Mouse (Mus musculus) CH12.LX (cell line): ENCODE data around the gene Arrdc2. TPM values are rescaled to one million over a fixed set of nuclear protein-coding genes. Genes with fewer than 3 reads are reported as not detected.

Experiments used
- DNase-seq: peaks from one replicate; pipeline ENCODE4 v3.0.0-alpha.2; 2013; ENCODE audit errors: extremely low read depth
- H3K27ac ChIP-seq: 2 replicates; pipeline ENCODE4 v1.5.1; 2012; ENCODE audit warnings: low read depth, mild to moderate bottlenecking, control low read depth, moderate library complexity; ENCODE audit not compliant: insufficient read depth
- H3K27me3 ChIP-seq: replicated peaks from 2 replicates; pipeline ENCODE3; 2012; ENCODE audit warnings: inconsistent platforms
- H3K36me3 ChIP-seq, 2 experiments: replicated peaks in 1 of 2; 2 replicates each; pipeline versions ENCODE3 to v1.6.1; 2012; ENCODE audit warnings: inconsistent platforms in 1 of 2, low read length in 1 of 2, mild to moderate bottlenecking in 1 of 2, mixed read lengths in 1 of 2, moderate library complexity in 1 of 2; ENCODE audit not compliant: control insufficient read depth in 1 of 2, insufficient read depth in 1 of 2
- H3K4me1 ChIP-seq, 2 experiments: 2 replicates each; pipeline ENCODE4 v1.6.1; 2012; ENCODE audit warnings: inconsistent platforms in 1 of 2, moderate library complexity in 1 of 2; ENCODE audit not compliant: insufficient read depth in 2 of 2, control insufficient read depth in 1 of 2
- H3K4me2 ChIP-seq: 2 replicates; pipeline ENCODE4 v1.6.1; 2012; ENCODE audit warnings: low read depth, mild to moderate bottlenecking, control low read depth; ENCODE audit not compliant: poor library complexity, insufficient read depth, severe bottlenecking
- H3K4me3 ChIP-seq, 3 experiments: fragments of 150-350 bp in 1 of 3; sonication (generic) in 1 of 3; replicated peaks in 1 of 3; 2 replicates each; pipeline versions ENCODE3 to v1.5.1; 2011 to 2012; ENCODE audit warnings: low read depth in 2 of 3, low read length in 2 of 3, mild to moderate bottlenecking in 2 of 3, moderate library complexity in 2 of 3, control low read depth in 1 of 3, improper control_type of control experiment in 1 of 3, inconsistent platforms in 1 of 3, mixed read lengths in 1 of 3; ENCODE audit not compliant: poor library complexity in 1 of 3
- H3K79me2 ChIP-seq: replicated peaks from 2 replicates; pipeline ENCODE4 v1.6.1; 2012; ENCODE audit warnings: mild to moderate bottlenecking, moderate library complexity; ENCODE audit not compliant: control insufficient read depth, poor library complexity, insufficient read depth, severe bottlenecking; ENCODE audit errors: extremely low read depth
- H3K9ac ChIP-seq: 2 replicates; pipeline ENCODE4 v1.6.1; 2012; ENCODE audit warnings: low read depth, mild to moderate bottlenecking, control low read depth, moderate library complexity; ENCODE audit not compliant: insufficient read depth
- H3K9me3 ChIP-seq: replicated peaks from 2 replicates; pipeline ENCODE3; 2012; ENCODE audit warnings: low read length, inconsistent platforms, mixed read lengths
- BHLHE40 ChIP-seq: IDR thresholded peaks from 2 replicates; pipeline ENCODE4 v1.6.1; 2011; ENCODE audit warnings: mild to moderate bottlenecking, low read depth, low read length, improper control_type of control experiment
- CTCF ChIP-seq, 2 experiments: IDR thresholded peaks in 1 of 2; conservative IDR thresholded peaks in 1 of 2; 2 replicates each; pipeline ENCODE4 v1.5.1; 2011 to 2012; ENCODE audit warnings: low read depth in 2 of 2, low read length in 2 of 2, improper control_type of control experiment in 1 of 2, inconsistent platforms in 1 of 2, mild to moderate bottlenecking in 1 of 2, moderate library complexity in 1 of 2
- E2F4 ChIP-seq: IDR thresholded peaks from 2 replicates; pipeline ENCODE4 v1.6.1; 2011; ENCODE audit warnings: low read depth, low read length, improper control_type of control experiment; ENCODE audit not compliant: insufficient replicate concordance
- ELF1 ChIP-seq: IDR thresholded peaks from 2 replicates; pipeline ENCODE4 v1.6.1; 2014; ENCODE audit warnings: low read depth, mild to moderate bottlenecking, inconsistent platforms, low read length, improper control_type of control experiment
- EP300 ChIP-seq: IDR thresholded peaks from 2 replicates; pipeline ENCODE4 v1.6.1; 2011; ENCODE audit warnings: low read length, improper control_type of control experiment
- GABPA ChIP-seq: IDR thresholded peaks from 2 replicates; pipeline ENCODE4 v1.6.1; 2012; ENCODE audit warnings: low read depth, low read length, improper control_type of control experiment, inconsistent platforms; ENCODE audit not compliant: insufficient replicate concordance
- HCFC1 ChIP-seq: IDR thresholded peaks from 2 replicates; pipeline ENCODE4 v1.6.1; 2012; ENCODE audit warnings: low read depth, mild to moderate bottlenecking, inconsistent platforms, low read length, improper control_type of control experiment
- JUN ChIP-seq: IDR thresholded peaks from 2 replicates; pipeline ENCODE4 v1.6.1; 2011; ENCODE audit warnings: low read depth, mild to moderate bottlenecking, low read length, improper control_type of control experiment, moderate library complexity; ENCODE audit not compliant: insufficient read depth
- JUND ChIP-seq: conservative IDR thresholded peaks from 2 replicates; pipeline ENCODE4 v1.6.1; 2011; ENCODE audit warnings: low read depth, low read length, improper control_type of control experiment
- MAFK ChIP-seq: IDR thresholded peaks from 2 replicates; pipeline ENCODE4 v1.6.1; 2011; ENCODE audit warnings: low read length, improper control_type of control experiment; ENCODE audit not compliant: insufficient replicate concordance
- MAX ChIP-seq: IDR thresholded peaks from 2 replicates; pipeline ENCODE4 v1.6.1; 2011; ENCODE audit warnings: low read length, improper control_type of control experiment
- POLR2AphosphoS2 ChIP-seq: IDR thresholded peaks from 2 replicates; pipeline ENCODE4 v1.6.1; 2011; ENCODE audit warnings: low read depth, low read length, improper control_type of control experiment
- RAD21 ChIP-seq: IDR thresholded peaks from 2 replicates; pipeline ENCODE4 v1.6.1; 2011; ENCODE audit warnings: low read depth, mild to moderate bottlenecking, low read length, improper control_type of control experiment, moderate library complexity
- RCOR1 ChIP-seq: conservative IDR thresholded peaks from 2 replicates; pipeline ENCODE4 v1.6.1; 2012; ENCODE audit warnings: low read depth, mild to moderate bottlenecking, inconsistent platforms, low read length, improper control_type of control experiment
- SMC3 ChIP-seq: IDR thresholded peaks from 2 replicates; pipeline ENCODE4 v1.6.1; 2011; ENCODE audit warnings: low read depth, low read length, improper control_type of control experiment
- TCF12 ChIP-seq: IDR thresholded peaks from 2 replicates; pipeline ENCODE4 v1.6.1; 2014; ENCODE audit warnings: low read depth, mild to moderate bottlenecking, inconsistent platforms, low read length, improper control_type of control experiment
- UBTF ChIP-seq: IDR thresholded peaks from 2 replicates; pipeline ENCODE4 v1.6.1; 2012; ENCODE audit warnings: low read depth, mild to moderate bottlenecking, inconsistent platforms, low read length, improper control_type of control experiment, moderate library complexity
- USF2 ChIP-seq: conservative IDR thresholded peaks from 2 replicates; pipeline ENCODE4 v1.6.1; 2011; ENCODE audit warnings: low read depth, low read length, improper control_type of control experiment
- ZC3H11A ChIP-seq: IDR thresholded peaks from 2 replicates; pipeline ENCODE4 v1.6.1; 2012; ENCODE audit warnings: low read depth, mild to moderate bottlenecking, inconsistent platforms, low read length, improper control_type of control experiment
- ZNF384 ChIP-seq: IDR thresholded peaks from 2 replicates; pipeline ENCODE4 v1.6.1; 2012; ENCODE audit warnings: low read depth, low read length, improper control_type of control experiment, inconsistent platforms
- dilution Hi-C: fragments of 300-500 bp; cut with MboI; formaldehyde crosslinking; loops from 2 replicates; pipeline ENCODE4 v1.14.3; 2020; ENCODE audit warnings: low sequenced_read_pairs; ENCODE audit not compliant: extremely low pct_unique_long_range_greater_than_20kb, extremely low pct_ligation_motif_present
- in situ Hi-C: fragments of 300-500 bp; cut with MboI; formaldehyde crosslinking; loops from 3 replicates; pipeline ENCODE4 v1.14.3; 2019; ENCODE audit warnings: low sequenced_read_pairs, low pct_ligation_motif_present, low pct_unique_long_range_greater_than_20kb, mixed read lengths
- polyA plus RNA-seq: library from polyadenylated mRNA; unstranded; fragments of >175 nt; gene quantifications from 2 replicates; pipeline ENCODE4 v1.2.1, GENCODE M21; 2012; ENCODE audit warnings: low read depth; ENCODE audit not compliant: insufficient read length
- total RNA-seq, 2 experiments: library from RNA; depleted of rRNA; stranded (reverse); fragments of 300-350 nt in 1 of 2; fragments of >200 nt in 1 of 2; gene quantifications; 2 replicates each; pipeline ENCODE4 v1.2.3; 2012 to 2014

Arrdc2 gene
- total and polyA plus RNA-seq, 3 experiments: 5.6 to 8.0 (median 6.1) TPM

GRCm38 (mm10) chr8:70869601-70870041 lies 30.1 kb upstream of the Arrdc2 start:
- DNase-seq: peak; percentile 68
- in situ Hi-C loops (no loop called here), dilution Hi-C loops (no loop called here)
- no peaks in the 10 kb centered on the region for H3K79me2 ChIP-seq
- peaks cover 5% of the 10 kb centered on the region for H3K27me3 ChIP-seq
- no peak overlapping the region for H3K4me3 ChIP-seq
- H3K9me3 ChIP-seq: no peaks in the 10 kb centered on the region
- H3K4me1 ChIP-seq: peaks cover 16 to 53% of the 10 kb centered on the region in 2 experiments
- no peak overlapping the region for H3K4me2 ChIP-seq
- no peak overlapping the region for H3K9ac ChIP-seq
- TF ChIP-seq POLR2AphosphoS2 (no peak), JUN (no peak), RAD21 (peak; percentile 89), GABPA (no peak), BHLHE40 (no peak), MAX (no peak), E2F4 (no peak), ZC3H11A (peak; percentile 48; the same call in 1 of the 2 replicates), ELF1 (peak; percentile 9; the same call in 1 of the 2 replicates), TCF12 (no peak; the same call in 1 of the 2 replicates), CTCF (conservative IDR thresholded peaks at IDR 0.05 in 1 of 2, IDR thresholded peaks at IDR 0.05 in 1 of 2; ENCODE audit: low read depth in 2 of 2, low read length in 2 of 2) (peak; percentile 73 to 96), JUND (no peak), EP300 (no peak), USF2 (no peak), UBTF (no peak), HCFC1 (no peak), ZNF384 (no peak), SMC3 (peak; percentile 90), RCOR1 (no peak)
- H3K27ac ChIP-seq: no peak overlapping the region
- H3K36me3 ChIP-seq: peaks cover 14 to 44% of the 10 kb centered on the region in 2 experiments

GRCm38 (mm10) chr8:70869199-70869571 lies 29.7 kb upstream of the Arrdc2 start:
- Histone ChIP-seq H3K4me2 (no peak overlapping the region), H3K79me2 (no peaks in the 10 kb centered on the region), H3K27ac (no peak overlapping the region), H3K27me3 (peaks cover 9% of the 10 kb centered on the region), H3K4me1 (peaks cover 16 to 55% of the 10 kb centered on the region in 2 experiments)
- no peak for DNase-seq
- no peak for TF ChIP-seq RAD21
- no peak for TF ChIP-seq MAFK
- TF ChIP-seq, all 38 proteins: peak for 0
- Histone ChIP-seq H3K36me3 (peaks cover 14 to 44% of the 10 kb centered on the region in 2 experiments), H3K9me3 (no peaks in the 10 kb centered on the region), H3K4me3 (no peak overlapping the region), H3K9ac (no peak overlapping the region)
- dilution Hi-C loops: no loop called here
- in situ Hi-C loops: no loop called here
